8 mouse cellular contexts compared by ENCODE assay signal in genomic region chr10:62110504-62111206, GRCm38 (mm10). TPM values are rescaled to one million over a fixed set of nuclear protein-coding genes. Genes with fewer than 3 reads are reported as not detected.
DNase-seq lines count a peak whose midpoint lies in the region; ATAC-seq lines count a peak whose summit lies in the region.

No protein-coding gene starts in this region.

- peaks cover 8% of the 10 kb centered on the region for H3K27me3 ChIP-seq in forebrain, embryonic 11.5 days (ENCODE audit: control insufficient read depth, insufficient read depth, low read length)
- H3K27me3 ChIP-seq in heart, embryonic 15.5 days: peaks cover 68% of the 10 kb centered on the region
- H3K27me3 ChIP-seq in liver, embryonic 11.5 days (replicated peaks; ENCODE audit: control insufficient read depth, insufficient read depth, low read length): peaks cover 35% of the 10 kb centered on the region
- H3K27me3 ChIP-seq in splenic B cell, adult 2 months (ENCODE audit: control insufficient read depth, insufficient read depth, low read length, poor library complexity, severe bottlenecking): no peaks in the 10 kb centered on the region

- DNase-seq in CD4-positive helper T cell, adult 2 months (ENCODE audit: low read depth, low spot score): peak; percentile 73
- peak; percentile 94 for DNase-seq in forebrain, embryonic 11.5 days (ENCODE audit: low spot score)
- DNase-seq in kidney, postnatal 14 days: peak; percentile 88
- peak; percentile 70 for DNase-seq in liver, embryonic 11.5 days (ENCODE audit: low spot score)
- peak; percentile 49 to 72 for DNase-seq in natural killer cell, adult 2 months (ENCODE audit: low spot score in 2 of 2)
- DNase-seq in splenic B cell, adult 2 months (ENCODE audit: low read depth, low spot score): peak; percentile 55

- no peaks in the 10 kb centered on the region for H3K36me3 ChIP-seq in forebrain, embryonic 11.5 days (ENCODE audit: control insufficient read depth, insufficient read depth, low read length)
- no peaks in the 10 kb centered on the region for H3K36me3 ChIP-seq in heart, embryonic 15.5 days
- no peaks in the 10 kb centered on the region for H3K36me3 ChIP-seq in liver, embryonic 11.5 days (ENCODE audit: control insufficient read depth, insufficient read depth, low read length)
- H3K36me3 ChIP-seq in splenic B cell, adult 2 months (ENCODE audit: control insufficient read depth, insufficient read depth, low read length, poor library complexity, severe bottlenecking): no peaks in the 10 kb centered on the region

- no peak overlapping the region for H3K27ac ChIP-seq in brown adipose tissue, adult 24 weeks (replicated peaks; ENCODE audit: low read depth, low read length)
- no peak overlapping the region for H3K27ac ChIP-seq in forebrain, embryonic 11.5 days (ENCODE audit: low read depth, low read length)
- H3K27ac ChIP-seq in heart, embryonic 15.5 days: no peak overlapping the region
- no peak overlapping the region for H3K27ac ChIP-seq in liver, embryonic 11.5 days (ENCODE audit: low read depth, low read length)

- under 1% methylated on average over 57 of the region's 57 CpGs for WGBS in forebrain, embryonic 11.5 days
- 1% methylated on average over 57 of the region's 57 CpGs for whole genome bisulfite sequencing in heart, embryonic 15.5 days
- under 1% methylated on average over 57 of the region's 57 CpGs for WGBS in liver, embryonic 11.5 days

- peak; percentile 75 for ATAC-seq in forebrain, embryonic 11.5 days (replicated peaks; ENCODE audit: low FRiP score)
- peak; percentile 55 for ATAC-seq in heart, embryonic 15.5 days (replicated peaks; ENCODE audit: insufficient number of reproducible peaks, insufficient read depth, low FRiP score, low read depth)
- ATAC-seq in liver, embryonic 11.5 days (replicated peaks; ENCODE audit: low FRiP score): no peak

- H3K4me2 ChIP-seq in forebrain, embryonic 11.5 days (ENCODE audit: low read depth, low read length, severe bottlenecking): peak overlapping the region; percentile 66
- peak overlapping the region; percentile 95 for H3K4me2 ChIP-seq in heart, embryonic 15.5 days
- H3K4me2 ChIP-seq in liver, embryonic 11.5 days: peak overlapping the region; percentile 82

- H3K9me3 ChIP-seq in forebrain, embryonic 11.5 days (ENCODE audit: control insufficient read depth, low read length): no peaks in the 10 kb centered on the region
- H3K9me3 ChIP-seq in heart, embryonic 15.5 days (replicated peaks): no peaks in the 10 kb centered on the region
- H3K9me3 ChIP-seq in liver, embryonic 11.5 days (ENCODE audit: control insufficient read depth, low read length): no peaks in the 10 kb centered on the region

- peak overlapping the region; percentile 59 for H3K9ac ChIP-seq in forebrain, embryonic 11.5 days (ENCODE audit: low read length)
- peak overlapping the region; percentile 70 for H3K9ac ChIP-seq in heart, embryonic 15.5 days
- no peak overlapping the region for H3K9ac ChIP-seq in liver, embryonic 11.5 days (ENCODE audit: low read depth, low read length)

- H3K4me1 ChIP-seq in brown adipose tissue, adult 24 weeks (ENCODE audit: control insufficient read depth, insufficient read depth, insufficient read length, low read length): 0 out of 2 replicates have a peak, but pooled peaks cover 2% of the 10 kb centered on the region
- H3K4me1 ChIP-seq in forebrain, embryonic 11.5 days (replicated peaks; ENCODE audit: control insufficient read depth, insufficient read depth, low read length): 0 out of 2 replicates have a peak, but pooled peaks cover 5% of the 10 kb centered on the region
- peaks cover 8% of the 10 kb centered on the region for H3K4me1 ChIP-seq in heart, embryonic 15.5 days (replicated peaks)
- H3K4me1 ChIP-seq in liver, embryonic 11.5 days (replicated peaks; ENCODE audit: control insufficient read depth, insufficient read depth, low read length): no peaks in the 10 kb centered on the region

- H3K4me3 ChIP-seq in brown adipose tissue, adult 24 weeks (ENCODE audit: insufficient read depth, low read depth, low read length): peak overlapping the region; percentile 55
- H3K4me3 ChIP-seq in forebrain, embryonic 11.5 days (ENCODE audit: low read depth, low read length): peak overlapping the region; percentile 60
- H3K4me3 ChIP-seq in heart, embryonic 15.5 days: peak overlapping the region; percentile 68
- H3K4me3 ChIP-seq in liver, embryonic 11.5 days (ENCODE audit: low read depth, low read length): peak overlapping the region; percentile 58

RNA-seq across cellular contexts. Expression of gene Neurog3, which starts 22.2 kb away (rescaled TPM):
- polyA plus RNA-seq in brown adipose tissue, adult 24 weeks (2012; ENCODE audit: insufficient read depth, insufficient read length, missing spikeins): not detected in 2 replicates
- polyA plus RNA-seq in forebrain, embryonic 11.5 days (2014; fragmentation: Nextera tagmentation; extraction: Ambion mirVana): 0.23 and 0.48 TPM in 2 replicates
- polyA plus RNA-seq in heart, embryonic 15.5 days (2015; fragmentation: Nextera tagmentation; extraction: Ambion mirVana): not detected in 2 replicates
- not detected in 2 replicates for polyA plus RNA-seq in liver, embryonic 11.5 days (2014; fragmentation: Nextera tagmentation; extraction: Ambion mirVana)

RNA-seq across cellular contexts. Expression of gene Fam241b, which starts 33.1 kb away (rescaled TPM):
- 5.2 and 6.9 TPM in 2 replicates for polyA plus RNA-seq in brown adipose tissue, adult 24 weeks (2012; ENCODE audit: insufficient read depth, insufficient read length, missing spikeins)
- polyA plus RNA-seq in forebrain, embryonic 11.5 days (2014; fragmentation: Nextera tagmentation; extraction: Ambion mirVana): 8.0 and 9.3 TPM in 2 replicates
- polyA plus RNA-seq in heart, embryonic 15.5 days (2015; fragmentation: Nextera tagmentation; extraction: Ambion mirVana): 3.0 and 3.9 TPM in 2 replicates
- 0.71 and 0.77 TPM in 2 replicates for polyA plus RNA-seq in liver, embryonic 11.5 days (2014; fragmentation: Nextera tagmentation; extraction: Ambion mirVana)
